Mouse (Mus musculus) right cerebral cortex, adult 18-20 months (tissue): ENCODE data around the gene Chd2.
A peak's percentile ranks its signal among the peaks of the same experiment; 100 is the strongest.
"Not testable (repeated sequence)": the region's sequence is repeated elsewhere in the genome, so short reads cannot be mapped to it uniquely, and the experiment has no call there.

Source experiments
- DNase-seq: peaks from one replicate; pipeline ENCODE4 v3.0.0; 2022; ENCODE audit warnings: mixed read lengths

Chd2 gene

GRCm38 (mm10) chr7:73539116-73539682, 2.4 kb downstream of the Chd2 start:
- DNase-seq = no peak

GRCm38 (mm10) chr7:73538424-73539079, 3.1 kb downstream of the Chd2 start:
- DNase-seq = no peak

GRCm38 (mm10) chr7:73537634-73538423, 3.8 kb downstream of the Chd2 start:
- DNase-seq = peak; percentile 100

GRCm38 (mm10) chr7:73537228-73537627, 4.4 kb downstream of the Chd2 start:
- no peak for DNase-seq

DNA sequence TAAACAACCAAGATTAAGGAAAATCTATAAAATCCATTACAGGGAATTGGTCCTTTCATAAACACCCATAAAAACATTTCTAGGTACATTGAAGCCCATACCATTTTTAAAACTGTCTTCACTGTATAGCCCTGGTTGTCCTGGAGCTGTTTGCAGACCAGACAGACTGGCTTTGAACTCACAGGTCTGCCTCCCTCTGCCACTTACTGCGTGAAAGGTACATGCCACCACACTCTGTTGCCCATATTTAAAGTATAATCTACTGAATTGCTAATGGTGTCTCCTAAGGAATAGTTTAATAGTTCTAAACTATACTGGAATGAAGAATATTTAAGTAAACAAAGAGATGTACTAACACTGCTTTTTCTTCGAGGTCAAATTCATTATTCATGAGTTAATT, 5.1 kb downstream of the Chd2 start:
- DNase-seq = no peak

GRCm38 (mm10) chr7:73535861-73536200, 5.8 kb downstream of the Chd2 start:
- no peak for DNase-seq

DNA sequence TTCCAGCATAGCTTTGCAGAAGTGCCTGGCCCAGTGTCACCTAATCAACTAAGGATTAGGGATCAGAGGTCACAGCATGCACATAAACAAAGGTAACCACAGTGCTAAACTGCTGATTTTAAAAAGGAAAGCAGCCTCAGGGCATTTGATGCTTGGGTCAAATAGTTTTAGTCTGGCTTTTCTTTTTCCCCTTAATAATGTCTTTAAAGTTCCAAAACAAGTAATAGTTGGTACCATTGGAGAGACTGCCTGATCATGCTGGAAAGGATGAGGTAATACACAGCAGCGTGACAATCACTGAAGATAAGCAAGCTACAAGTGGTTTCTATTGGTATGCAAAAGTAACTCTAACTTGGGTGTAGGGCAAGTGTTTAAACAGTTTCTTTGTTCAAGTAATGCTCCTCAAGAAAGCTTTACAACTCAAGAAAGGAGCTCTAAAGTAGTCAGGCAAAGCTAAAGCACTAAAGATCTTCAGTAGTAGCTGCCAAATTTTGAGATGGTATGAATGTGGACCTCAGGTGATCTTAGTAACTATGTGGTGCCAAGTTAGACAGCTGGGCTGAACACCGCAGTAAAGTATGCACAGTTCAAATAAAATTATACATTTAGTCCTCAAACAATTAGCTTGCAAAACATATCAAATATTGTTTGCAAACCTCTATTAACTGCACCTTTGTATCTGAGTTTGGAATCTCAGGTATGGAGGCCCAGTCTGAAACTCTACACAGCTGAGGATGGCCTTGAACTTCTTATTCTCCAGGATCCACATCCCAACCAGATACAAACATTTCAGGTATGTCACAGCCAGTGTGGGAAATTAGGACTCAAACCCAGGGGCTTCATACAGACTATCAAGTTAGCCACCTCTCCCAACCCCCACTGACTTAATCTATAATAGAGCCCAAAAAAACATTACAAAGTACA, 6.4 kb downstream of the Chd2 start:
- no peak for DNase-seq

GRCm38 (mm10) chr7:73533457-73533856, 8.2 kb downstream of the Chd2 start:
- DNase-seq = no peak

GRCm38 (mm10) chr7:73532916-73533315, 8.7 kb downstream of the Chd2 start:
- no peak for DNase-seq

- no peak for DNase-seq
These were observed 9.5 kb downstream of the Chd2 start for GRCm38 (mm10) chr7:73532139-73532538.

DNA sequence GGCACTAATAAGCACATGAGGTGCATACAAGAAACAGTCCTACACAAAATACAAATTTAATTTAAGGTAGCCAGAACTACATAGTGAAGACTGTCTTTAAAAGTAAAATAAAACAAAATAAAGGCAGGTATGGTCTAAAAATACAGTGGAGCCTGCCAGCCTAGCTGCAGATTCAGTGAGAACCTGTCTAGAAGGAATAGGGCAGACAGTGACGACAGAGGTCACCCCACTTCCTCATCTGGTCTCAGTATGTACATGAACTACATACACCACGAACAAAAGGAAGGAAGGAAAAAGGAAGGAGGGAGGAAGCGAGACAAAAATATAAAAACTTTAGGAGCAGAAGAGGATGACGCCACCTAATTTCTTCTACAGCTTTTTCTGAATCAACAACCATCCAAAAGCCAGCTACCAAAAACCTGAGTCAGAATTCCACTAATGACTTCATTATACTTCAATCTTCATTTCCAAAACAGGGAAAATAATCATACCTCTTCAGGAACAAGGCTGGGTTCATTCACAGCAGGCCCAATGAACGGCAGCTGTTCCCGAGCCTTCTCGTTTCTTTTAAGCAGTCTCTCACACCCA, 10.0 kb downstream of the Chd2 start:
- no peak for DNase-seq

DNA sequence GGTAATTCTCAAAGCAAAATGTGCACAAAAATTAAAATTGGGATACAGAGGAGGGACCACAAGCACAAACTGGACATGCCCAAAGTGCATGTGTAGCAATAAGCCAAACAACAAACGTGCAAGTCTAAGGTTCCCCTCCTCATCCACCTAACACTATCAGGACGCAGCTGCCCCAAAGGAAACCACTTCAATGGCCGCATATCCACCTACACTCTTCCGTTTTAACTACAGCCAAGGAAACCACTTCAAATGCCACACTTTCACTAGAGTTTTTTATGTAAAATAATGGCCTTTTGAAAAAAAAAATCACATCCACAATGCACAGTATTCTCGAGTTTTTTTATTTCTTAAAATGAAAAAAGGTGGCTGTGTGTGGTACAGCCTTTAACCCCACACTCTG, 10.8 kb downstream of the Chd2 start:
- no peak for DNase-seq

DNA sequence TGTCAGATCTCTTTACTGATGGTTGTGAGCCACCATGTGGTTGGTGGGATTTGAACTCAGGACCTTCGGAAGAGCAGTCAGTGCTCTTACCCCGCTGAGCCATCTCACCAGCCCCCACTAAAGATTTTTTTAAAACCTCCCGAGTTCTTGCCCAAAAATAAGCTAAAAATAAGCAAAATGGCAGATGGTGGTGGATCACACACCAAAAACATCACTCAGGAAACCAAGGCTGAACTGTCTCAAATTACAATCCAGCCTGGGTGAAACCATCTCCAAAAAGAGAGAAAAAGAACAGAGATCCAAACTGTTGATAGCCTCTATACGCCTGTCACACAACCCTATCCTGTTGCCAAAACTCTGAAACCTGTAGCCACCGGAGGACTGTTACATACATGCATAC, 11.5 kb downstream of the Chd2 start:
- DNase-seq = no peak

GRCm38 (mm10) chr7:73529261-73529660, 12.4 kb downstream of the Chd2 start:
- DNase-seq = no peak

DNA sequence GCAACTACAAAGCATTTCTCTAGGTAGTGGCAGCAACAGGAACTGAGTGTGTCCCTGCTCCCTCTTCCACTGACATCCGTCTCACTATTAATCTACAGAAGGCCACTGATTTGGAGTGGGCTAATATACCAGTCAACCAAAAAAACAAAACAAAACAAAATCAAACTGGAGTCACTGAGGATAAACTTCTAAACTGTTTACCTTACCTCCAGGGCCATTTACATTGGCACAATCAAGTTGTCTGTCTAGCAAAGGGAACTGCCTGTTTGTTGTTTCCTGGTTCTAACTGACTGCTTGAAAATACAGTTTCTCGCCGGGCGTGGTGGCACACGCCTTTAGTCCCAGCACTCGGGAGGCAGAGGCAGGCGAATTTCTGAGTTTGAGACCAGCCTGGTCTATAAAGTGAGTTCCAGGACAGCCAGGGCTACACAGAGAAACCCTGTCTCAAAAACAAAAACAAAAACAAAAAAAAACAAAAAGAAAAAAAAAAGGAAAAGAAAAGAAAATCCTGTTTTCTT, 13.2 kb downstream of the Chd2 start:
- not testable (repeated sequence) for DNase-seq

DNA sequence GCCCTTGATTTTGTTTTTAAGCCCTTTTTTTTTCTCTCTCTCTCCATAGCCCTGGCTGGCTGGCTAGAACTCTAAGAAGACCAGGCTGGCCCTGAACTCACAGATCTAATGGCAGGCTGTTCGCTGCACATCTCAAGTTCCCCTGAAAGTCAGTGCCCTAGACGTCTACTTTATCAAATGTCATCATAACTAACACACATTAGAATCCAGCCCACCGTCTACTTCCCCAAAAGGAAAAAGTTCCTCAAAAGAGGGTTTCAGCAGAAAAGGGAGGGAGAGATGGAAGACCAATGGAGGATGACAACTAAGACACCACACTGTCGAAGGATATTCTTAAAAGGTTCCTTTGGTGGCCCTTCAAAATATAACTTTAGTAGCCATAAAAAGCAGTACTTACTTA, 14.4 kb downstream of the Chd2 start:
- DNase-seq = no peak

- peak; percentile 50 for DNase-seq
These were observed 17.1 kb downstream of the Chd2 start for GRCm38 (mm10) chr7:73524454-73524952.

DNA sequence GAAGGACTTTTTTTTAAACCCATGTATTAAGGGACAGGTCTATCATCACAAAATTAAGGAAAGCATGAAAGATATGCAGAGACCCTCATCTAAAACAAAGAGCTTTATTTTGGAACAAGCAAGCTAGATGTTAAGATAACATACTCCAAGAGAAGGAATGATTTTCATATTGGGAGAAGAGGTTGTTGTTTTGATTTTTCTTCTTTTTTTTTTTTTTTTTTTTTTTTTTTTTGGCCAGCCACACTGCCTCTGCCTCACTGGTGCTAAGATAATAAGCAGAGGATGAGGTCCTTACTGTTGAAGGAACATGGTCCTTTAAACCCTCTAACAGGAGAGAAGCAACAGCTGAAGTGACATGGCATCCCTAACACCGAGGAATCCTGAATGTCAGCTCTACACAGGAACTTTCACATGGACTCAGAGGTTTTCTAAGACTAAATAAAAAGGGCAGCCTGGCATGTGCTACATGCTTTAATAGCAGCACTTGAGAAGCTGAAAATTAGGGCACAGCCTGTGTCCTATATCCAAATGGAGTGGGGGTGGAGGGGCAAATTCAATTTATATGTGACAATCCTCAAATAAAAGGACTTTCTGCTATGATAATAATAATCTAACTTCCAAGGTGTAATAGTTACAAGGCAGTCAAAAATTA, 17.9 kb downstream of the Chd2 start:
- DNase-seq = no peak

DNA sequence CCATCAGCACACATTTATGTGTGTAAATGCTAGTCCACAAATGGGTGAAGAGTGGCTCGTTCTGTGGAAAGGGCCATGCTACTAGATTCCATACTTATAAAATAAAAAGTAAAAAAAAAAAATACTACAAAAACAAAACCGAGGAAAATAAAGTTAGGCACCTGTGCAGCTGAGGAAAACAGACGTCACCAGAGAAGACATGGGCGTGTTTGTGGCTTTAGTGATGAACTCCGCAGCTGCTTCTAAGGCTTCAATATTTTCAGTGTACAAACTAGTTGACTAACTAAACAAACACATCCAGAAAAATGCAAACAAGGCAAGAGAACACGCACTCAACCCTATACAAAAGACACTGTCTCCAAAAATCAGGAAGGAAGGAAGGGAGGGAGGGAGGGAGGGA, 18.4 kb downstream of the Chd2 start:
- DNase-seq = no peak

DNA sequence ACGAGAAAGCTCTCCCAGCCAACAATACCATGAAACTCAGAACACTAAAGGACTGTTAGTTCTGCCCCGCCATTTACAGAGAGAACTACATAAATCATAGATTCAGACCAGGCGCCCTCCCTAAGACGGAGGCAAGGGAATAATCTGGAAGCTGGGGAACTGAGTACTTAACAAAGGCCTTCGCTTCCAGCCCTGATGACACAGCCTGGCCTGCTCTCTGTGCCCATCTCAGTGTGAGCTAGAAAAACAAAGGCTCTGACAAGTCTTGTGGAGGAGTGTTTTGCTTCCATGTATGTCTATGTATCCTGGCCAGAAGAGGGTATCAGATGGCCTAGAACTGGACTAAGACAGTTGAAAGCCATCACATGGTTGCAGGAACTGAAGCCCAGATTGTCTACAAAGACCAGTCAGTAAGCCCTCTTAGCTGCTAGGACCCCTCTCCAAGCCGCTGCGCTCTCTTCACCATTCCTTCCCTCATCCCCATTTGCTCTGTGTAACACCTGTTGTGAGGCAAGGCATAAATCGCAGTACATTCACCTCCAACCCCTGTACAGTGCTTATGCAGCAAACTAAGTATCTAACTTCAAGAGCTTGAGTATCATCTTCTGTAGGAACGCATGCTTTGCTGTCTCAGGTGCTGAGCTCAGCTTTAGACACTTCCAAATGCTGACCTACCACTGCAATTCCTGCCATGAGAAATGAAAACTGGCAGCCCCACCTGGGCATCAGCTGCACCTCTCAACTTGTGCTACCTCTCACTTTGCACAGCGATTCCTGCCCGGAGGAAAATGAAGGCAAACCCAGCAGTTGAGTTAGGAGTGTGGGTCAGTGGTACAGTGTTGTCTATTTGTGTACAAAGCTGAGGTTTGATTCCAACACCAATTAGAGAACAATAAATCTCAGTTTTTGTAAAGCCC, 20.1 kb downstream of the Chd2 start:
- no peak for DNase-seq

DNA sequence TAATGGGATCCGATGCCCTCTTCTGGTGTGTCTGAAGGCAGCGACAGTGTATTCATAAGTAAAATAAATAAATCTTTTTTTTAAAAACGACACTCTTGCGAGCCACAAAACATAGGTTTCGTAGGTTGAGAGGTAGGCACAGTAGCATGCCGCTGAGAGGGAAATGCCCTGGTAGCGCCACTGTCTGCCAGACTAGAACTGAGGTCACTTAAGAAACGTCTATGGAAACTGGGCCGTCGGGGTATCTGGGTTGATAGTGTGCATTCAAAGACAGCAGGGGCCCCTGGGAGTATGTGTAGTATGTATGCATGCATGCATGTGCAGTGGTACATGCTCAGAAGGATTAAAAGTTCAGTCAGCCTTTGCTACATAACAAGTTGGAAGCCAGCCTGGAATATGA, 21.4 kb downstream of the Chd2 start:
- no peak for DNase-seq
